Mouse (Mus musculus) lung, embryonic 16.5 days (tissue): ENCODE data around the gene Heatr5a. TPM values are rescaled to one million over a fixed set of nuclear protein-coding genes. Genes with fewer than 3 reads are reported as not detected.

Experiments used
- ATAC-seq: fragments of 200-750 bp; cut with Nextera tagmentation; 2 replicates; pipeline ENCODE4 v1.8.0; 2017; ENCODE audit warnings: low read depth, mild to moderate bottlenecking, moderate library complexity
- H3K27ac ChIP-seq: fragments of 300-500 bp; sonication (generic); 2 replicates; pipeline ENCODE4 v1.5.1; 2014; ENCODE audit warnings: mild to moderate bottlenecking, control low read depth, low read length
- H3K27me3 ChIP-seq: fragments of 300-500 bp; sonication (generic); 2 replicates; pipeline ENCODE4 v1.6.1; 2014; ENCODE audit warnings: low read depth, low read length, mixed read lengths; ENCODE audit not compliant: control insufficient read depth, insufficient read depth
- H3K36me3 ChIP-seq: fragments of 300-500 bp; sonication (generic); 2 replicates; pipeline ENCODE4 v1.6.1; 2014; ENCODE audit warnings: low read length; ENCODE audit not compliant: control insufficient read depth, insufficient read depth
- H3K4me1 ChIP-seq: fragments of 300-500 bp; sonication (generic); replicated peaks from 2 replicates; pipeline ENCODE4 v1.6.1; 2014; ENCODE audit warnings: low read length, mixed read lengths; ENCODE audit not compliant: control insufficient read depth, insufficient read depth
- H3K4me2 ChIP-seq: fragments of 300-500 bp; sonication (generic); 2 replicates; pipeline ENCODE4 v1.6.1; 2014; ENCODE audit warnings: low read depth, low read length, control low read depth
- H3K4me3 ChIP-seq: fragments of 300-500 bp; sonication (generic); 2 replicates; pipeline ENCODE4 v1.5.1; 2014; ENCODE audit warnings: mild to moderate bottlenecking, low read length, control low read depth
- H3K9ac ChIP-seq: fragments of 300-500 bp; sonication (generic); 2 replicates; pipeline ENCODE4 v1.6.1; 2014; ENCODE audit warnings: low read length, control low read depth
- H3K9me3 ChIP-seq: fragments of 300-500 bp; sonication (generic); 2 replicates; pipeline ENCODE4 v1.6.1; 2016; ENCODE audit warnings: low read length; ENCODE audit not compliant: control insufficient read depth
- WGBS: fragments of 180-500 bp; shearing (Covaris S2); extraction: QIAGEN DNeasy Blood & Tissue Kit; methylation state at CpG from one replicate; pipeline ENCODE4 v1.1.7; 2014; 5-methylcytosine and 5-hydroxymethylcytosine counted together
- polyA plus RNA-seq: library from polyadenylated mRNA; unstranded; fragments of >200 nt; fragmentation: Nextera tagmentation; extraction: Ambion mirVana; gene quantifications from 2 replicates; pipeline ENCODE4 v1.2.1, GENCODE M21; 2015

The Heatr5a gene
- polyA plus RNA-seq, 1 experiment from 2014 or later: 14.9 TPM

GRCm38 (mm10) chr12:51849902-51850301 is 121.2 kb downstream of the Heatr5a start:
- Histone ChIP-seq H3K36me3 (no peaks in the 10 kb centered on the region), H3K4me1 (no peaks in the 10 kb centered on the region), H3K4me2 (no peak overlapping the region), H3K27me3 (no peaks in the 10 kb centered on the region), H3K9ac (no peak overlapping the region), H3K27ac (no peak overlapping the region), H3K9me3 (no peaks in the 10 kb centered on the region), H3K4me3 (no peak overlapping the region)
- no peak for ATAC-seq
- 58% methylated on average over 2 of the region's 2 CpGs for WGBS

- Histone ChIP-seq H3K27me3 (no peaks in the 10 kb centered on the region), H3K36me3 (no peaks in the 10 kb centered on the region), H3K4me3 (no peak overlapping the region), H3K9ac (no peak overlapping the region), H3K9me3 (no peaks in the 10 kb centered on the region), H3K4me2 (no peak overlapping the region), H3K4me1 (0 out of 2 replicates have a peak, but pooled peaks cover 2% of the 10 kb centered on the region), H3K27ac (no peak overlapping the region)
- no peak for ATAC-seq
- 57% methylated on average over 9 of the region's 9 CpGs for WGBS
Observed at GRCm38 (mm10) chr12:51847953-51848680, 123.0 kb downstream of the Heatr5a start.

- ATAC-seq: peak; percentile 4
- H3K4me3 ChIP-seq: peak overlapping the region; percentile 63
- no peaks in the 10 kb centered on the region for H3K36me3 ChIP-seq
- 0 out of 2 replicates have a peak, but pooled peaks cover 2% of the 10 kb centered on the region for H3K4me1 ChIP-seq
- WGBS: 3% methylated on average over 1 of the region's 1 CpGs
- H3K4me2 ChIP-seq: peak overlapping the region; percentile 61
- H3K27ac ChIP-seq: no peak overlapping the region; the same call in 1 of the 2 replicates
- H3K9me3 ChIP-seq: no peaks in the 10 kb centered on the region
- H3K27me3 ChIP-seq: no peaks in the 10 kb centered on the region
- H3K9ac ChIP-seq: no peak overlapping the region
Observed at GRCm38 (mm10) chr12:51845261-51845660, 125.9 kb downstream of the Heatr5a start.

- 1% methylated on average over 17 of the region's 17 CpGs for WGBS
- peak; percentile 98 for ATAC-seq
- H3K9me3 ChIP-seq: no peaks in the 10 kb centered on the region
Observed at GRCm38 (mm10) chr12:51844771-51845256, 126.3 kb downstream of the Heatr5a start.

GRCm38 (mm10) chr12:51843576-51844520 is 127.3 kb downstream of the Heatr5a start:
- H3K4me1 ChIP-seq: 0 out of 2 replicates have a peak, but pooled peaks cover 2% of the 10 kb centered on the region
- ATAC-seq: no peak; the same call in 1 of the 2 replicates
- peak overlapping the region; percentile 63 for H3K4me3 ChIP-seq
- H3K9ac ChIP-seq: peak overlapping the region; percentile 72
- WGBS: 23% methylated on average over 15 of the region's 15 CpGs
- no peaks in the 10 kb centered on the region for H3K36me3 ChIP-seq
- H3K27me3 ChIP-seq: no peaks in the 10 kb centered on the region
- peak overlapping the region; percentile 61 for H3K4me2 ChIP-seq
- H3K27ac ChIP-seq: no peak overlapping the region
- H3K9me3 ChIP-seq: no peaks in the 10 kb centered on the region

More at GRCm38 (mm10) chr12:51844771-51845256, 126.3 kb downstream of the Heatr5a start:
- Histone ChIP-seq H3K36me3 (no peaks in the 10 kb centered on the region), H3K9ac (peak overlapping the region; percentile 72), H3K27me3 (no peaks in the 10 kb centered on the region), H3K4me2 (peak overlapping the region; percentile 61), H3K27ac (peak overlapping the region; percentile 85), H3K4me1 (0 out of 2 replicates have a peak, but pooled peaks cover 2% of the 10 kb centered on the region), H3K4me3 (peak overlapping the region; percentile 63)

GRCm38 (mm10) chr12:51842081-51842864 is 128.8 kb downstream of the Heatr5a start:
- Histone ChIP-seq H3K4me3 (no peak overlapping the region), H3K36me3 (no peaks in the 10 kb centered on the region), H3K4me1 (0 out of 2 replicates have a peak, but pooled peaks cover 2% of the 10 kb centered on the region), H3K27ac (no peak overlapping the region), H3K27me3 (no peaks in the 10 kb centered on the region), H3K9me3 (no peaks in the 10 kb centered on the region), H3K4me2 (no peak overlapping the region), H3K9ac (no peak overlapping the region)
- no peak for ATAC-seq
- 56% methylated on average over 6 of the region's 6 CpGs for WGBS

- 86% methylated on average over 1 of the region's 1 CpGs for WGBS
- Histone ChIP-seq H3K36me3 (no peaks in the 10 kb centered on the region), H3K4me3 (no peak overlapping the region), H3K4me2 (no peak overlapping the region), H3K27me3 (no peaks in the 10 kb centered on the region), H3K9me3 (no peaks in the 10 kb centered on the region), H3K9ac (no peak overlapping the region), H3K27ac (no peak overlapping the region), H3K4me1 (0 out of 2 replicates have a peak, but pooled peaks cover 2% of the 10 kb centered on the region)
- ATAC-seq: no peak
Observed at GRCm38 (mm10) chr12:51839856-51840255, 131.3 kb downstream of the Heatr5a start.

- Histone ChIP-seq H3K9me3 (no peaks in the 10 kb centered on the region), H3K4me2 (no peak overlapping the region), H3K27me3 (no peaks in the 10 kb centered on the region), H3K9ac (no peak overlapping the region), H3K4me1 (peaks cover 6% of the 10 kb centered on the region), H3K27ac (no peak overlapping the region), H3K4me3 (no peak overlapping the region), H3K36me3 (no peaks in the 10 kb centered on the region)
- WGBS: 48% methylated on average over 3 of the region's 3 CpGs
- ATAC-seq: no peak
Observed at GRCm38 (mm10) chr12:51835219-51835618, 135.9 kb downstream of the Heatr5a start.
